Mouse (Mus musculus) kidney, embryonic 14.5 days (tissue): ENCODE data around the gene Gng12. TPM values are rescaled to one million over a fixed set of nuclear protein-coding genes. Genes with fewer than 3 reads are reported as not detected.

Source experiments
- ATAC-seq: fragments of 200-750 bp; cut with Nextera tagmentation; 2 replicates; pipeline ENCODE4 v1.8.0; 2017; ENCODE audit warnings: moderate number of reproducible peaks, mild to moderate bottlenecking, moderate TSS enrichment, moderate library complexity; ENCODE audit not compliant: low FRiP score, low TSS enrichment
- H3K27ac ChIP-seq: fragments of 300-500 bp; sonication (generic); 2 replicates; pipeline ENCODE4 v1.5.1; 2014; ENCODE audit warnings: low read depth, mild to moderate bottlenecking, low read length, moderate library complexity, mixed read lengths
- H3K27me3 ChIP-seq: fragments of 300-500 bp; sonication (generic); 2 replicates; pipeline ENCODE4 v1.6.1; 2014; ENCODE audit warnings: mild to moderate bottlenecking, low read length; ENCODE audit not compliant: control insufficient read depth, insufficient read depth
- H3K36me3 ChIP-seq: fragments of 300-500 bp; sonication (generic); 2 replicates; pipeline ENCODE4 v1.6.1; 2014; ENCODE audit warnings: low read length, mixed read lengths; ENCODE audit not compliant: control insufficient read depth, insufficient read depth
- H3K4me1 ChIP-seq: fragments of 300-500 bp; sonication (generic); 2 replicates; pipeline ENCODE4 v1.6.1; 2014; ENCODE audit warnings: low read length, mixed read lengths; ENCODE audit not compliant: control insufficient read depth, insufficient read depth
- H3K4me2 ChIP-seq: fragments of 300-500 bp; sonication (generic); replicated peaks from 2 replicates; pipeline ENCODE4 v1.6.1; 2014; ENCODE audit warnings: low read depth, mild to moderate bottlenecking, low read length
- H3K4me3 ChIP-seq: fragments of 300-500 bp; sonication (generic); 2 replicates; pipeline ENCODE4 v1.5.1; 2014; ENCODE audit warnings: mild to moderate bottlenecking, low read length
- H3K9ac ChIP-seq: fragments of 300-500 bp; sonication (generic); 2 replicates; pipeline ENCODE4 v1.6.1; 2014; ENCODE audit warnings: low read depth, mild to moderate bottlenecking, low read length, moderate library complexity
- H3K9me3 ChIP-seq: fragments of 300-500 bp; sonication (generic); 2 replicates; pipeline ENCODE4 v1.6.1; 2016; ENCODE audit warnings: low read length; ENCODE audit not compliant: control insufficient read depth
- WGBS: fragments of 180-500 bp; shearing (Covaris S2); extraction: QIAGEN DNeasy Blood & Tissue Kit; methylation state at CpG from one replicate; pipeline ENCODE4 v1.1.7; 2014; 5-methylcytosine and 5-hydroxymethylcytosine counted together
- polyA plus RNA-seq: library from polyadenylated mRNA; unstranded; fragments of >200 nt; fragmentation: Nextera tagmentation; extraction: Ambion mirVana; gene quantifications from 2 replicates; pipeline ENCODE4 v1.2.1, GENCODE M21; 2014

Gene Gng12
- polyA plus RNA-seq, 1 experiment from 2014 or later = 108 TPM

DNA sequence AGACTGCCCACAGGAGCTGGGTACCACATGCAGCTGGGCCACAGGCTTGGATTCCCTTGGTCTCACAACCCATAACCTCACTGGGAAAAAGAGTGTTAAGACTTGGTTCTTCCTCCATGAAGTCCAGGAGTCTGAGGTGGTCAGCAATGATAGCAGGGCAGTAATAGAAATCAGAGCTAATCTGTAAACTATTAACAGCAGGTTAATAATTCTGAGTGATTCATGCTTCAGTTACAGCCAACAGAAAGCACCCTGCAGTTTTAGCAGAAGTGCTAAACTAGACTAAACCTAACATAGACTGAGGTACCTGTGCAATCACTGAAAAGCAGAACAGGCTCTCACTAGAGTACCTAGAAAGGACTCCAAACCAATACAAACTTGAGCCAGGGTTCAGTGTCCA, 103.6 kb downstream of the Gng12 start:
- no peaks in the 10 kb centered on the region for H3K4me1 ChIP-seq
- no peak; the same call in 1 of the 2 replicates for ATAC-seq
- no peak overlapping the region for H3K4me2 ChIP-seq
- H3K36me3 ChIP-seq = no peaks in the 10 kb centered on the region
- H3K27me3 ChIP-seq = no peaks in the 10 kb centered on the region
- no peak overlapping the region for H3K9ac ChIP-seq
- no peak overlapping the region for H3K4me3 ChIP-seq
- peak overlapping the region; percentile 70; the same call in 1 of the 2 replicates for H3K27ac ChIP-seq
- no peaks in the 10 kb centered on the region for H3K9me3 ChIP-seq

DNA sequence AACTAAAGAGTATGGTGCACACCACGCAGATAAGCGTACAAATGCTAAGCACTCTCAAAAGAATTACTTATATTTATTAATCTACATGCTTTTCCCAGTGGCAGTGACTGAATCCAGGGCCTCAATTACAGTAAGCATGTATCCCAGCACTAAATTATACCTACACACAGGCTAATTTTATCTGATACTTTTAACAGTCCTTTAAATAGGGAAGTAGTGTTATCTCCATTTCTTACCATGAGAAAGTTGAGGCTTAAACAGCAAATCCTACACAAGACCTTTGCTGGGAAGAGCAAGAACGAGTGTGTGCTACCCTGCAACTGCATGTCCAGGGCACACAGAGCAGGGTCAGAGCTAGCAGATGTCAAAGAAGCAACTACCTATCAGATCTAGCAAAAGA, 113.7 kb downstream of the Gng12 start:
- Histone ChIP-seq H3K36me3 (no peaks in the 10 kb centered on the region), H3K27me3 (no peaks in the 10 kb centered on the region), H3K27ac (no peak overlapping the region), H3K4me2 (no peak overlapping the region), H3K4me1 (no peaks in the 10 kb centered on the region), H3K9ac (no peak overlapping the region), H3K4me3 (no peak overlapping the region), H3K9me3 (no peaks in the 10 kb centered on the region)
- WGBS = 86% methylated on average over 3 of the region's 3 CpGs
- no peak for ATAC-seq

DNA sequence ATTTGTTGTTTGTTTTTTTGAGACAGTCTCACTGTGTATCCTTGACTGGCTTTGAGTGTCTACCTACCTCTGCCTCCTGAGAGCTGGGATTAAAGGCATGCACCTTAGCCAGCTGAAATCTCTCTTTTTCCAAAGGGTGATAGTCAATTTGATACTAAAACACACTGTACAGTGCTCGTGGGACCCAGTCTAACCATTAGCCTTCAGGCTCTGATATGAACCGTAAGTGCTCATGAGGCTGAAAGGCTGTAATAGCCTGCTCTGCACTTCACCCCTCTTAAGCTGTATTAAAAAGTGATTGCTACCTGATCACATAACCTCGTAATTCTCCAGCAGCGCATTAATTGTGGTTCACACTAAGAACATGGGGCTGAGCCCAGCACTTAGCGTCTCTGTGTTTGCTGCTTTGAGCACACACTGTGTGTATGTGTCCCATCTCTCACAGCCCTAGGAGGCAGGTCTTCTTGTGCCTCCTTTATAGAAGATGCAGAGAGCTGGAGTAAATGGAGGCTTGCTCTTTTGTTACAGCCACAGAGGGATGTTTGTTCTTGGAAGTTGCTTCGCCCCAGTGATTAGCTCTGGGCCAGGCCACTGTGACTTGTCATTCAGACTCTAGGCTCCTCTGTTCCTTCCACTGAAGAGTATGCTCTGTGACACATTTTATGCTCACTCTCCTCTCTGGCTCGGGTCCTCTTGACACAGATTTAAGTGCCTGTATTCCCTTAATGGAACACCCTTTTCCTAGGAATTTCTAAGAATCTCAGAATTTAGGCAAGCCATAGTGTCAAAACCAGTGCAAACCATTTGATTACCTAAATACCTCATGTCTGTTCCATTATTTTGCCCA, 114.4 kb downstream of the Gng12 start:
- Histone ChIP-seq H3K27me3 (no peaks in the 10 kb centered on the region), H3K4me2 (no peak overlapping the region), H3K4me3 (no peak overlapping the region), H3K9me3 (no peaks in the 10 kb centered on the region), H3K9ac (no peak overlapping the region; the same call in 1 of the 2 replicates), H3K36me3 (no peaks in the 10 kb centered on the region), H3K27ac (peak overlapping the region; percentile 7; the same call in 1 of the 2 replicates), H3K4me1 (no peaks in the 10 kb centered on the region)
- 59% methylated on average over 7 of the region's 7 CpGs for WGBS
- ATAC-seq = 0 out of 2 replicates have a peak, but pooled peaks have one; percentile 28

DNA sequence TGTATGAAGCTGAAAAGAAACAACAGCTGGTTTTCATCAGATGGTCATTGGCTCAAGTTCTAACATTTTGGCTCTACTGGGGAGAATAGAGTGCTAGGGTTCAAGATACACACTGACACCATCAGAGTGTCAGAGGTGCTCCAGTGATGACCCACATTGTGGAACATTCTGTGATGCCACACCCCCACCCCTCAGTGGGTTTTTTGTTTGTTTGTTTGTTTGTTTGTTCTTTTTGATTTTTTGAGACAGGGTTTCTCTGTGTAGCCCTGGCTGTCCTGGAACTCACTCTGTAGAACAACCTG, 115.0 kb downstream of the Gng12 start:
- Histone ChIP-seq H3K4me1 (0 out of 2 replicates have a peak, but pooled peaks cover 5% of the 10 kb centered on the region), H3K4me3 (no peak overlapping the region), H3K27me3 (no peaks in the 10 kb centered on the region), H3K9me3 (no peaks in the 10 kb centered on the region), H3K4me2 (no peak overlapping the region), H3K27ac (no peak overlapping the region), H3K36me3 (no peaks in the 10 kb centered on the region), H3K9ac (no peak overlapping the region; the same call in 1 of the 2 replicates)
- no peak for ATAC-seq

DNA sequence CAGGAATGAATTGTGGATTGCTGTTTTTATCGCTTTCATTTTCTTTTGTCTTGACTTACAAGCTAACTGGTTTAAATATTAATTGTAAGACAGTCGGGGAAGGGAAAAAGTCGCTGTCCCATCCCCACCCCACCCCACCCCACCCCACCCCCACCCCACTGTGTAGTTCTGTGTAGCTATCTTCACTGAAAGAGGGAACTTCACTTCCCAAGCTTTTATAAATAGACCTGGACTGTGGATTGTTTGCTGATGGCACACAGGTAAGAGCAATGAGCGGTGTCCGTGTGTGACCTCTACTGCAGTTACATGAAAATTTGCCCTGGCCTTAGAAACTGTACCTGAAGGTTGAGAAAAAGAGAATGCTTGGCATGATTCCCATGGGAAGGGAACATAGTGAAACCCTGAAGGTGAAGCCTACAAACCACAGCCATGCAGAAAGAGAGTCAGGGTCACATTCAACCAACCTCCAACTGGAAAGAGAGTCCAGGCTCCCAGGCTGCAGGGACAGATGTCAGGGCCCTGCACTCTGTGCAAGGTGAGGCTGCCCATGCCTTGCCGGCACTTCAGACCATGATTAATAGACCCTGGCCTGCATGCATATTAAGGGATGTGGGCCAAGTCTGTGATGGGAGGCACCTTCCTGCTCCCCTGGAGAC, 117.2 kb downstream of the Gng12 start:
- WGBS = 73% methylated on average over 6 of the region's 6 CpGs
- Histone ChIP-seq H3K9me3 (no peaks in the 10 kb centered on the region), H3K4me2 (no peak overlapping the region), H3K9ac (no peak overlapping the region), H3K4me1 (0 out of 2 replicates have a peak, but pooled peaks cover 10% of the 10 kb centered on the region), H3K4me3 (no peak overlapping the region), H3K36me3 (peaks cover 2% of the 10 kb centered on the region; the same call in 1 of the 2 replicates), H3K27ac (no peak overlapping the region), H3K27me3 (no peaks in the 10 kb centered on the region)
- ATAC-seq = 0 out of 2 replicates have a peak, but pooled peaks have one; percentile 24

DNA sequence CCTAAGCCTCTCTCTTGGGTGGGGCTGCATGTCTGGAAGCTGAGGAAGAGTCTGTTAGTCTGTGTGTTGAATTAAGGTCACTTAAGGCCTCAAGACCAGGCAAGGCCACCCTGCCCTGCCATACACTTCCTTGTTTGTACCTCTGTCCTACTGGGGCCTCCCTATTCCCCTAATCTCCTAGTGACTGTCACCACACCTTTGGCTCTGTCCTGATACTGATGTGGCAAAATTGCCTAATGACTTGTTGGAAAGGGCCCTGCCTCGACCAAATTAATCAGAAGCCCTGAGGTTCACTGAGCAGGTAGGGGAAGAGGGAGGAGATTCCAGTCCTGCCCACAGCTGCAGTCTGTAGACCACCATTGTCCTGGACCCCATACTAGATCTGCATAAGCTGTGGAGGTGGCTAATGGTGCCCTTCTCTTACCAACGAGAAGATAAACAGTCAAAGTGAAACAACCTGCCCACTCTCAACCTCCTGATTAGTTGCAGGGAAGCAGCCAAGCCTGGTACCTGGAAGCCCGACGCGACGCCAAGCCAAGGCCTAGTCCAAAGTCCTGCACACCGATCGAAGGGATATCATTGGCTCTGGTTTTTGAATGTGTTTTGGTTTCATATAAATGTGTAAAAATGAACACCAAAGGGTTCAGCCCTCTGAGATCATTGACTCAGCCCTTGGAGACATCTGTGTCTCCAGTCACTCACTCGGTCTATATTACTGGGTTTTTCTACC, 117.9 kb downstream of the Gng12 start:
- Histone ChIP-seq H3K4me2 (no peak overlapping the region), H3K4me3 (no peak overlapping the region), H3K27me3 (no peaks in the 10 kb centered on the region), H3K27ac (no peak overlapping the region), H3K36me3 (peaks cover 2% of the 10 kb centered on the region; the same call in 1 of the 2 replicates), H3K9ac (no peak overlapping the region), H3K9me3 (no peaks in the 10 kb centered on the region), H3K4me1 (0 out of 2 replicates have a peak, but pooled peaks cover 10% of the 10 kb centered on the region)
- WGBS = 89% methylated on average over 9 of the region's 9 CpGs
- ATAC-seq = no peak

DNA sequence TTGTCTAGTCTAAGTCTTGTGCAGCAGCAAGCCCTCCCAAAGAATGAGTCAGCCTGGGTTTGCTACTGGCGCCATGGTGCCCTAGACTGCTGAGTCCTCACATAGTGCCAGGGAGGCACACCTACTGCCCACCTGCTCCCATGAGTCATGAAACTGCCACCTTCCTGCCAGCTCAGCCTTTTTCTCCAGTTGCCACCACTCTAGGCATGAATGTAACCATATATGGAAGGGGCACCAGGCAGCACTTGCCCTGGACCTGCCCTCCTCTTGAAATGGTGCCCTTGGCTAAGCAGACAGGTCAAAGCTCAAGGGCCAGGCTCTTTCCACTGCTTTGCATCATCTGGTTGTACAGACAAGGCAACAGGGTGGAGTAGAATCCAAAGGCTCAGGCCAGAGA, 118.5 kb downstream of the Gng12 start:
- no peak for ATAC-seq
- no peaks in the 10 kb centered on the region for H3K27me3 ChIP-seq
- WGBS = 96% methylated on average over 1 of the region's 1 CpGs

DNA sequence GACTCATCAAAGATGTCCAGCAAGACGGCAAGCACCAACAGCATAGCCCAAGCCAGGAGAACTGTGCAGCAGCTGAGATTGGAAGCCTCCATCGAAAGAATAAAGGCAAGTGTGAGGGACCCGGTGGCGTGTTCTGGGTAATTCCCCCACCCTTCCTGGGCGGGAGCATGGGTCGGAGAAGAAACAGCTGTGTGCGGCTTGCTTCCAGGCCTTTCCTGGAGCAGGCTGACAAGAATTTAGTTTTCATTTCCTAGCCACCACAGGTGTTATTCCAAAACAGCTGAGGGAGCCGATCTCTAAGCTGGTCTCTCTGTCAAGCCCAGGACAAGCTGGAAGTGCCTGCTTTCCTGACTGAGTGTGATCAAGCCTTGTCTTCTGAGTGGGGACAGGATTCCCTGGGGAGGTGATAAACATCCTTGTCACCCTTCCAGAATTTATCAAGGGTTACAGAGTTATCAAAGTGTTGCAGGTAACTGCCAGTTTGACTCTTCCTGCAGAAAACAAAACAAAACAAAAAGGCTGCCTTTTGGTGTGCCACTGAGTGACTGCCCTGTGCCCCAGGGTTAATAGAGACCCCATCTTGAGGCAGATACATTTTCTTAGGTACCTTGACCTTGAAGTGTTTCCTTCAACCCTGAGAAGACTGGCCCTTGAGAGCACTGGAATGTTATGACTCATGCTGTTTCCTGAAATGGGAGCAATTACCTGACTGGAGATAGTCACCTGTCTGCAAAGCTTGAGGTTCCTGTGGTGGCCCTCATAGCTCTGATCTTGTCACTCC, 119.7 kb downstream of the Gng12 start:
- no peak overlapping the region for H3K4me3 ChIP-seq
- H3K9ac ChIP-seq = no peak overlapping the region
- no peaks in the 10 kb centered on the region for H3K9me3 ChIP-seq
- no peak overlapping the region for H3K27ac ChIP-seq
- H3K27me3 ChIP-seq = no peaks in the 10 kb centered on the region
- 0 out of 2 replicates have a peak, but pooled peaks cover 10% of the 10 kb centered on the region for H3K4me1 ChIP-seq
- H3K4me2 ChIP-seq = no peak overlapping the region
- ATAC-seq = no peak
- peaks cover 2% of the 10 kb centered on the region; the same call in 1 of the 2 replicates for H3K36me3 ChIP-seq
- 51% methylated on average over 8 of the region's 8 CpGs for WGBS

More for the DNA sequence above, 118.5 kb downstream of the Gng12 start:
- Histone ChIP-seq H3K4me3 (no peak overlapping the region), H3K27ac (no peak overlapping the region), H3K4me1 (0 out of 2 replicates have a peak, but pooled peaks cover 10% of the 10 kb centered on the region), H3K4me2 (no peak overlapping the region), H3K9me3 (no peaks in the 10 kb centered on the region), H3K36me3 (peaks cover 2% of the 10 kb centered on the region; the same call in 1 of the 2 replicates), H3K9ac (no peak overlapping the region)
